Mouse (Mus musculus) CD4-positive, CD25-positive, alpha-beta regulatory T cell, adult 2 months (primary cell): ENCODE measurements at regions not wholly inside any gene's neighbourhood (a gene's known extent, or its start where the extent isn't known, plus 50 kb on each side); places are given as distances from the start of the nearest gene placed in this dataset.

ENCODE experiments used
- DNase-seq: peaks from one replicate; pipeline ENCODE4 v3.0.0-alpha.2; 2012; ENCODE audit warnings: low read depth, low spot score

DNA sequence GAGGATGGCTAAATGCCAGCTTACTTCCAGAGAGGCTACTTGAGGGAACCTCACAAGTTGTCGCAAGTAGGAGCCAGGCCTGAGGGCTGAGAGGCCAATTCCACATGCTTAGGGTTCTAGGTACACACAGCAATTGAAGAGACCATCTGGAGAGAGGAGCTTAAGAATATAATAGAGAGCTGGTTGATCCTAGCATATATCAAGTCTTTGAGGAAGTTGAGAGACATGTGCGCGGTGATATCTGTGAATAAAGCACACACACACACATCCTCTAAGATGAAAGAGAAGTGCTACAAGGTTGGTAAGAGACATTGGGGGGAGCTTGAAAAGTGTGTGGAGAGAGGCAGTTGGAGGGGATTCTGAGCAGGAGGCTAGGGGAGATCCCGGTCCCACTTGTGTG lies 189.5 kb downstream of the Zfp462 start:
- DNase-seq: no peak

DNA sequence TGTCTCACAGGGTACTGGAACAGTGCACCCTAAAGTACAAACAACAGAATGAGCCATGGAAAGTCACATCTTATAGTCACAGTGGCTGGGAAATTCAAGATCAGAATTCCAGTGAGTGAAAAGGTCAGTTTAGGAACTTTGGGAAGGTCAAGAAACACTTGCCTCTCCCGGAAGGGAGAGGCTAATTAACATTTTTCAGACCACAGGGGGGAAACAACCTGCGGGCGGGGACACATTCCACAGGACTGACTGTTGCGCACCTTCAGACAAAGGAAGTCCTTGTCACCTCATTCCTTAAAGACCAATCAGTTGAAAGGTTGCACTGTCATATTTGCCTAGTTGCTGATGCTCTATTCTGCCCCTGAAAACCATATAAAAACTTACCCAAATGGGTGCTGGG lies 189.9 kb downstream of the Zfp462 start:
- no peak for DNase-seq

DNA sequence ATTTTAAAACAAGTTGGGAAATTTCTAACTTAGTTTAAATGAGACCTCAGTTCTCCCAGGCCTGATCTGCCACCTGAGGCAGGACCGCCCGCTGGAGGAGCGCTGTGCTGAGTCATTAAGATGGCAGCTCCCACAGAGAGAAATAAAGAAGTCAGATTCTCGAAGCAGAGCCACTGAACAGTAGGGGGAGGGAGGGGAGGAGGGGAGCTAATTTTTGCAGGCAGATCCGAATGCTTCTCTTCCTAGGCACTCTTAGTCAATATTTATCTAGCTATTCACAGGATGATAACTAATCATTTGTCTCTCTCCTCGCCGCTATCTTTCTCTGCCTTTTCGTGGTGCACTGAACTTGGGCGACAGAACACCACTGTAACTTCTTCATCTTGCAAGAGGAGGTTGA lies 191.4 kb downstream of the Zfp462 start:
- no peak for DNase-seq

DNA sequence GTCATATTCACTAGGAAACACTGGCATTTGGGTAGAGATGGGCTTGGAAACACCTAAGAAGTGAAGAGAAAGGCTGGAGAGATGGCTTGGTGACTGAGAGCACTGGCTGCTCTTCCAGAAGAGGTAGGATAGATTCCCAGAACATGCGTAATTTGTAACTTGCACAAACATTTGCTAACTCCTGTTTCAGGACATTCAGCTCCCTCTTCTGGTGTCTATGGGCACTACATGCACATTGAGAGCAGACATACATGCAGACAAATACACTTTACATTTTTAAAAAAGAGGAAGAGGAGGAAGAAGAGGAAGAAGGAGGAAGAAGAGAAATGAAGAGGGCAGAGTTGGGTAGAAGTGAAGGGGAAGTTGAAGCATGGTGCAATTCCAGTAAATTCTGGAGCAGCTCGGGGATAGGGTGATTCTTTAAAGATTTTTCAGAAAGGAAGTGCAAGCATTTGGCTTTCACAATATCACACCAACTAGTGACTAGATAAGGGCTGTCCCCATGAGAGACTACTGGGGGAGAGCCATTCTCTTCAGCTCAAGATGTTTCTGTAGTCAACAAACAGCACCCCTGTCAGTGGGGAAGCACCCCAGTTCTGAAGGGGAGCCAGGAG lies 193.0 kb downstream of the Zfp462 start:
- DNase-seq: no peak

DNA sequence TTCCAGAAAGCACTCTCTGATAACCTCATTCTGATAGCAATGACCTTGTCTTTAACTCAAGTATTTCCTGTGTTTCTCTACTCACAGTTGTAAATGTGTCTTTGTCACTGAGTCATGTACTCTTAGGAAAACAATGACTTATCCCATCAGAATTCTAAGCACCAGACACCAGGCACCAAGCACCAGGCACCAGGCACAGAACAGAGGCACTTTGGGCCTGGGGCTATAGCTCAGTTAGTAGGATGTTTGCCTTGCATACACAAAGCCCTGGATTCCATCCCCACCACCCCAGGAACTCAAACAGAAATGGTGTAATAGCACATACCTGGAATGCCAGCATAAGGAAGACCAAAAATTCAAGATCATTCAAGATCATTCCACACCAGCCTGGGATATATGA lies 196.5 kb downstream of the Zfp462 start:
- no peak for DNase-seq

DNA sequence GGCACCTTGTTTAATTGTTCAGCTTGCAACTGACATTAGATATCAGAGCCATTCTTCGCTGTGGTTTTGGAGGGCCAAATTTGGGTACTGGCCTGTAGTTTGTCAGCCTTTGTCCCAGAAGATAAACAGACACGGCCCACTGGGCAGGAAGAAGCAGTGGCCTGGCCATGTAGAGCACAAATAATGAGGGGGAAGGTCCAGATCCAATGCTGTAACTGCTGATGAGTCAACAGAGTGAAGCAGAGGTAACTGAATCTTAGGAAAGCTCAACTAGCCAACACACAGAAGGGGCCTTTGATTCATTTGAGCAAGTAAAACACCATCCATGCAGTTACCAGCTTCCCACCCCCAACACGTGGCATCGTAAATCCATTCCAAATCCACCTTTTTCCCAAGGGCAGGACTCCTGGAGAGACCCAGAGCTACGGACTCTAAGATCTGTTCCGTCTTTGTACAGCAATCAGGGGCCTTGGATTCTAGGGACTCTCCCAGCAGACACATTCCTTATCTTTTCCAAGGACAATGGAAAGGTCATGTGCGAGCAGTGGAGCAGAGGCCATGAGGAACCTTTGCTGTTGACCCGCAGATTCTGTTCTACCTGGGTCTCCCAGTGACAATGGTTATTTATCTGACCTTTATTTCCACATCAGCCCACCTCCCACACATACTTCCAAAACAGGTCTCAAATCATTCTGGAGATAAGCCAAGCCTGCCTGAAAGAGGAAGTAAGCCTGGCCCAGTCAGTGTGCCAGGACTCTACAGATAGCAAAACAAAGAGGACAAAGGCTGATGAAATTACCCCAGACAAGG lies 197.3 kb downstream of the Zfp462 start:
- no peak for DNase-seq

DNA sequence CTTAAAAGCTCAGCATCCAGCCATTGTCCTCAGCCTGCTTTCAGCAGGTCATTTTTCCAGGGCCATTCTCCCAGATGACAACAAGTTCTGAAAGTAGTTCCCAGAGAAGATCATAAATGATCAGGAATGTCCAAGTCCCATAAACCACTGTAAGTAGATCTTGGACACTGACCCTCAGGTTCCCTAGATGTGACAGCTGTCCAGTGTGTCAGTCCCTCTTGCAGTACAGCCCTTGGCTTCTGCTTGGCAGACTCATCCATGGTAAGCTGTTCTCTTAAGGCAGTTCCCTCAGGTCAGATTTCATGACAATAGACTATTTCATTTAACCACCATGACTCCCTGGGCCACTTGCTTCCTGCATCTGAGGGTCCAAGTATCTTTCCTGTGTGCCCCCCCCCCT lies 198.6 kb downstream of the Zfp462 start:
- no peak for DNase-seq

DNA sequence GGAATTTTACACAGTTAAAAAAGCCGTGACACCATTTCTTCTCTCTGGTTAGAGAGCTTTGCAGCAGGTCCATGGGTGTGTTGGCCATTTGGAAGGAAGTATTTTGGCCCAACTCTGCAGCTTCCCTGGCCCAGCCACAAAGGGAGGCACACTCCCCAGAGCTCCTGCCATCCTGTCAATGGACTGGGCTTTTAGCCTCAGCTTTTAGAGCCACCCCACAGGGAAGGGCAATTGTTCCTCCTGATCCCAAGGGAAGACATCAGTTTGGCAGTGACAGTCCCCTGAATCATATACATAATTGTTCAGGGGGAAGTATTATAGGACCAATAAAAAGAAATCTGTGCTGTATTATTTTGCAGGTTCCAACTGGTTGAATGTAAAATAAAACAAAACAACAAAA lies 200.1 kb downstream of the Zfp462 start:
- DNase-seq: no peak

DNA sequence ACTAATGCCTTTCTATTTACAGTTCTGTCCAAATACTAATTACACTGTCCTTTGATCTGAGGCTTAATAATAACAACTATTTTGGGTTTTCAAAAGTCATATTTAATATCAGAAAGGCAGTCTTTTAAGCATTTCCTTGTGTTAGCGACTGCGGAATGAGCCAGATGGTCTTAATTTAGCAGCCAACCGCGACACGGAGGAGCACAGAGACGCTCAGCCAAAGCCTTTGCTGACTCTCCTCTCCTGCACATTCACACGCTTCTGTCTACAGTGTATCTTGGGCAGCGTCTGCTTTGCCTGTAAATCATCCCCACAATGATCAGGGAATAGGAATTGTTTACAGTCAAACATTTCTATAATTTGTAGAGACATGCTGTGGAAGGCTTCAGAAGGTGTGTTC lies 201.1 kb downstream of the Zfp462 start:
- no peak for DNase-seq

DNA sequence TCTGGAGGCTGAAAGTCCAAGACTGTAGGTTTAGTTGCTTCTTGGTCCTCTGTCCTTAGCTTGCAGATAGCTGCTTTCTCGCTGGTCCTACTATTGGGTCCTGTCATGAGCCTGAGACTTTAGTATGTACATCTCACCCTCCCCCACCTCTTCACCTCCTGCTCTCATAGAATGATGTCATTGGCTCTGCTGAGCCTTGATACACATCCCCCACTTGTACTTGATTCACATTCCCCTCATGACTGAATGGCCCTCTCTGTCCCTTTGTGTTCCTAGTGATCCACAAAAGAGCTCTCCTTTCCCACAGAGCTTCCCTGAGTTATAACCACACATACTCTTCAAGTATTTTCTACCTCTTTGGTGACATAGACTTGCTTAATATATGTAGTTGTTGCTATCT lies 201.5 kb upstream of the Rad23b start:
- no peak for DNase-seq

DNA sequence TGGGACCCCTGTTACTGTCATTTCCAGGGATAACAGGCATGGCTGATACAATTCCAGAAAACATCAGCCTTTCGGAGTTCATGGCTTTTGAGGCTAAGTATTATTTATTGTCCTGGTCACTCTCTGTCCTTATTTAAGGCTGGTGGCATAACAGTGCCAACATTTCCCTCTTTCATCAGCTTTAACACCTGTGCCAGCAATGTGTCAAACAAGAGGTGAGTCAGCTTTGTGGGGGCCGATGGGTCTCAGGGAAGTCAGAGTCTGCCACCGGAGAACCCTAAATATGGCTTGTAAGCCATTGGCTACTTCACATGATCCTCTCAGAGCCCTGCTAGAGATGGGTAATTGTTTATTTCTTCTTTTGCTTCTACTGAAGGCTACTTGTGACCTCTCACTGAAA lies 195.3 kb upstream of the Rad23b start:
- no peak for DNase-seq

DNA sequence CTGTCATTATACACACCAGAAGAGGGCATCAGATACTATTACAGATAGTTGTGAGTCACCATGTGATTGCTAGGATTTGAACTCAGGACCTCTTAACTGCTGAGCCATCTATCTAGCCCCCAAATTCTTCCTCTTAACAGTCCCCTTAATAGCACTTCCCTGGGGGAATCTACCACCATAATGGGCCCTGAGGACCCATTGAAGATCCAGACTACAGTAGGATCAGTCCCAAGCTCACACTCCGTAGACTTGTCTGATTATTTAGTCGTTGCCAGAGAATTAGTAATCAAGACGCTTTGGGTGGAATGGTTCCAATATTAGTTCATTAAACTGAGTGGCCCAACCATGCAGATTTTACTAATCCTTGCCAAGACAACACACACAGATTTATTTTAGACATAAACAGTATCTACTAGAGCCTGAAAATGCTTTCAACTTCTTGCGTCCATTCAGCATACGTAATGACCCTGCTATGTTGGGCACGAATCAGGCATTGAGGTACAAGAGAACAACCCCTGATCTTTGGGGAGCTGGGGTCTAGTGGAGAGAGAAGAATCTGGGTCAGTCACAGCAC lies 191.6 kb upstream of the Rad23b start:
- DNase-seq: no peak

DNA sequence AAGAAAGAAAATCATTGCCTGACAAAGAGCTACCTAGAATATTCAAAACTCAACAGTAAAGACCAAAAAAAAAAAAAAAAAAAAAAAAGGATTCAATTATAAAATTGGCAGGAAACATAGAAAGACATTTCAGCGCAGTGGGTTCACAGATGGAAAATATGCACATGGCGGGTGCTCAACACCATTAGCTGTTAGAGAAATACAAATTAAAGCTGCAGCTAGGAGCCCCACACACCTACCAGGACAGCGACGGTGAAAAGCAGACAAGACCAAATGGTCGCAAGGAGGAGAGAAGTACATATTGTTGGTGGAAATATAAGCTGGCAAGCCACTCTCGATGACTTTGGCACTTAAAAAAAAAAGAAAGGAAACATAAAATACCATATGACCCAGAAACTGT lies 183.6 kb upstream of the Rad23b start:
- no peak for DNase-seq

DNA sequence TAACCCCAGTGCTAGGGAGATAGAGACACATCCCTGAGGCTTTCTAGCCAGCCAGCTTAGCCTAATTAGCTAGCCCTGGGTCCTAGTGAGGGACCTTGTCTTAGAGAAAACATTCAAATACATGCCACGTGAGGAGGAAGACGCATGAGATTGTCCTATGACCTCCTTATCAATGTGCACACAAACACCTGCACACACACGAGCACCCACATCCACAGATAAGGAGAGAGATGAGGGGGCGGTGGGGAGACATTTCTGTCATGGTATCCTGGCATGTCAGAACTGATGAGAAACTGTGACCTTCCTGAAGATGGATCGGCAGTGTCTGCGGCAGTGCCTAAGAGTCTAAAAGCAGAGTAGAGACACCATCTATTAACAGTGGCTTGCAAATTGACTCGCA lies 180.8 kb upstream of the Rad23b start:
- no peak for DNase-seq

DNA sequence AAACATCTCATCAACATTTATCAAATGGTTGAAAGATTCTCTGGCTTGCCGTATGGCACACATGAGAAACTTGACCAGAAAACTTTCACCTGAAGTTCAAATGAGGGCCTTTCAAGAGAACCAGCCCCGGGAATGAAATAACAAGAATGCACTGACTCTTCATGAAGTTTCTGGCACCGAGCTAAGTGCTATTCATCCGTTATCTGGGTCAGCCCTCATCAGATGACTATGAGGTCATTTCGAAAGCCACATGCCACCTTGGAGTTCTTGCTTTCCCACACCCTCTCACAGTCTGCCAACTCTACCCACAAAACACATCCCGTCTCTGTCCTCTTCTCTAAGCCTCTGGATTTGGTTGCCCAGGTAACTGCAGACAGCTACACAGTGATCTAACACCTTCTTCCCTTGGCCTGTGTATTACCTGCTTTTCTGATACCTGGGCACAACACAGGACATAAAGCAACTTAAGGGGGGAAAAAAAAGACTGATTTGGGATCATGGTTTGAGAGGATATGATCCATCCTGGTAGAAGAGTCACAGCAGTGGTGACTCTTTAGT lies 177.4 kb upstream of the Rad23b start:
- no peak for DNase-seq

DNA sequence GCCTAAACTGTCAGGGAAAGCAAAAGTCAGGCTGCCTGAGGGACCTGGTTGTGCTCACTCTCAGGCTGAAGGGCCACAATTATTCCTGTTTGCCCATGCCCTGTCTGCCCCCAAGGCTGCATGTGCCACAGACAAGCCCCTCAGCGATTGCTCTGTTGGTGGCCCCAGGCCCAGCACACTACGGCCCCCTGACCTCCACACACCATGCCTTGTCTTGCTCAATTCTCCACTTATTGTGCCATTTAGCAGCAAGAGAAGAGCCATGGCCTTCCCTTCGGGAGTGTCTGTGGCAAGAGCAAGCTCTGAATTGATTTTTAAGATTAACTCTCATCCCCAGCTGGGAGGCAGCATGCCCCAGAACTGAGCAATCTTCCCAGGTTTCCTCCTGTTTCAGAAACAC lies 173.8 kb upstream of the Rad23b start:
- no peak for DNase-seq

DNA sequence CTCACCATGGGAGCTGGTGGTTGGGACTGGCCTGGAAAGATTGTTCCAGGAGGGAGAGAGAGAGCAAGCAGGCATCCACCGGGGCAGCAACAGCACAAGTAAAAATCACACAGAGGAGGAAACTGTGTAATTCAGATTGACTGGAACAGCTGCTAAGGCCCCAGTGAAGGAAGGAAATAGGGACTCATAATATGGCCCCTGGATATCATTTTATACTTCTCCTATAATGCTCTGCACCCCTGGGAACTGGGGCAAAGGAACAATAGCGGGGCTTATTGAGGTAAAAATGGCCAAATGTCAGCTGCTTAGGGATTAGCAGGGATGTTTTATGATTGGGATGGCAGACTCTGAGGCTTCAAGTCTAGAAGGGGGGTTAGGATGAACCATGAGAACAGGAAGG lies 170.4 kb upstream of the Rad23b start:
- DNase-seq: no peak

DNA sequence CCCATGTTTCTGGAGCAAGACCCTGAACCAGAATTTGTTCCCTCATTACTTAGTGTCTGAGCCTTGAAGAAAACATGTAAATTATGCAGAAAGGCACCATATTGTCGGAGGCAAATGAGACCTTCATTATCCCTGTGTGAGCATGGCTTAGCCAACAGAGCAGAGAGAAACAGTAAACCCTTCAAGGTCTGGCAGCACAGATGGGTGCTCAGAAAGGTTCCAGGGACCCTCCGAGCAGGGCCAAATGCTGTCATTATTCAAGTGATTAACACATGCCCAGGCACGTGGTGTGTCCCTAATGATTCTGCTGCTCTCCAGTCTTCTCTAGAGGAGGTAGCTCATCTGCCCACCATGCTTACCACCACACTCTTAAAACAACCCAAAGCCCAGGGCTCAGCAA lies 166.3 kb upstream of the Rad23b start:
- no peak for DNase-seq

DNA sequence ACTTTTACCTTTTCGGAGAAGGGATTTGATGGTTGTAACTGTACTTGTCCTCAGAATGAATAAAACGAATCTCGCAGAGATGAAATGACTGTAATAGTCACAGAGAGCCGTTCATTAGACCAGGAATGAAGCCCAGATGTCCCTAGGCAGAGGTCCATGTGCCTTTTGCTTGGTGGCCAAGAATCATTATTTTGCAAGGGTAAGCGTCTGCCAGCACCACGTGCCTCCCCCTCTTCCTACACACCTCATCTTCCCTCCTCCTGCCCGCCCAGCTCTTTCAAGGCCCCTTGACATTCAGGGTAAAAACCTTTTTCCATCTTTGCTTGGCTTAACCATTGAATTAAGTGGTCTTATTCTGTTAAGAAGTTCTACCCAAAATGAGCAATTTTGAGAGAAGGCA lies 161.1 kb upstream of the Rad23b start:
- no peak for DNase-seq

DNA sequence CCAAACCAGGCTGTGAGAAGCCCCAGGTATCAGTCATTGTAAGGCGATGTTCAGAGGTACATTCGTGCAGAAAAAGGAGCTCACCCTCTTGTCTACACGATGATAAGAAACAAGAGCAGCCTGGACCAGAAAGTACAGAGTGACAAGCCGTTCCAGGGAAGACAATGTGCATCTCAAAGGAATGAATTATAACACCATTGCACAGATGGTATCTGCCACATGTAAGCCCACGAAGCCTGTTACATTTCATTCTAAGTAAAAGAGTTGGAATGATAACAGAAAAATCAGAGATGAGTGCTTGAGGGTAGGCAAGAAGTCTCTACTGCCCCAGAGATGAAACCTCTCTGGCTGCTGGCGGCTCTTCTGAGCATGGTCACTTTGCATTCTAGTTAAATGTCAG lies 159.3 kb upstream of the Rad23b start:
- DNase-seq: no peak

DNA sequence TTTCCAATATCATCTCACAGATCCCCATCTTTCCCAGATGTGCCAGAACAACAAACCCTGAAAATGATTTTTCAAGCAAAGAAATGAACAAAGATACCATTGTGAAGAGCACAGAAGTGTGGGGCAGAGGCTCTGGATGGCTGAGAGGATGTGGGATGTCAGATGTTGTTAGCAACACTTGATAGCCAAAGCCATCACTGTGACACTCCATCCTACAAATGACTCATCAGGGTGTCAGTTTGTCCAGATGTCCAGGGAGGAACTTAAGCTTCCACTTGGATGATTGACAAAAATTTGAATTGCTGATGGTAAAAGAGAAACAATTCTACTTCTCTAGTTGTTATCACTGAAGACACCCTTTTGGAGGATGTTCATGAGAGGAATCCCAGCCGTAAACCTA lies 155.8 kb upstream of the Rad23b start:
- DNase-seq: no peak

DNA sequence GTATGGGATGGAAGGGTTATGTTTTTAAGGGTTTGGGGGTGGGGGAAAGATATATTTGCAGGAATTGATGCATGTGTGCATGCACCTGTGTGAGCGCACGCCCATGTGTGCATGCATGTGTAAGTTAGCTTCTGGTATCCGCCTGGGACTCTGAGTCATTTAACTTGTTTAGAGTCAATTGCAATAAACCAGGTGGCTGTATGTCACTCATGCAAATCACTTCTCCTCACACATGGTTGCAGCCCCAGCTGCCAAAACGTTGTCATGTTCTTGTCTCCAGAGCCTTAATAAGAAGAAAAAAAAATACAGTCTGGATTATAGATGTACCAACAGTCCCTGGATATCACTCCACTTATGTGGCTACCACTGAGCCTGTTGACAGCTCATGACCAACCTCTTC lies 155.3 kb upstream of the Rad23b start:
- no peak for DNase-seq
